Mouse (Mus musculus) Patski (cell line): Measurements from ENCODE around the gene Npy4r. TPM values are rescaled to one million over a fixed set of nuclear protein-coding genes. Genes with fewer than 3 reads are reported as not detected.

ENCODE experiments used
- ATAC-seq: fragments of 100-300 bp; one replicate; pipeline ENCODE4 v1.8.0; 2021
- CTCF ChIA-PET: fragments of 350-600 bp; sonication (Branson Sonifier 250); formaldehyde crosslinking; loops from one replicate; lab custom pipeline; 2022; ENCODE audit warnings: inconsistent platforms; lab: Charles Lee
- POLR2A ChIA-PET: fragments of 350-600 bp; sonication (Branson Sonifier 250); formaldehyde crosslinking; loops from one replicate; lab custom pipeline; 2022; ENCODE audit warnings: antibody characterized with exemption, inconsistent platforms; lab: Charles Lee
- DNase-seq: peaks from one replicate; pipeline ENCODE4 v3.0.0-alpha.2; 2011; ENCODE audit warnings: low read depth, low spot score
- H3K27me3 ChIP-seq: fragments of 371-371 bp; one replicate; pipeline ENCODE4 v1.5.1; 2021
- CTCF ChIP-seq: fragments of 100-300 bp; IDR thresholded peaks from one replicate; pipeline ENCODE4 v1.5.1; 2021
- in situ Hi-C: fragments of 300-500 bp; cut with MboI; formaldehyde crosslinking; loops from 3 replicates; pipeline ENCODE4 v1.11.1; 2018; ENCODE audit warnings: low pct_unique_long_range_greater_than_20kb, mixed read lengths
- polyA plus RNA-seq: library from polyadenylated mRNA; unstranded; gene quantifications from one replicate; pipeline ENCODE4 v1.2.3, GENCODE M21; 2021

Gene Npy4r
- polyA plus RNA-seq, 1 experiment from 2014 or later = 0.08 TPM

DNA sequence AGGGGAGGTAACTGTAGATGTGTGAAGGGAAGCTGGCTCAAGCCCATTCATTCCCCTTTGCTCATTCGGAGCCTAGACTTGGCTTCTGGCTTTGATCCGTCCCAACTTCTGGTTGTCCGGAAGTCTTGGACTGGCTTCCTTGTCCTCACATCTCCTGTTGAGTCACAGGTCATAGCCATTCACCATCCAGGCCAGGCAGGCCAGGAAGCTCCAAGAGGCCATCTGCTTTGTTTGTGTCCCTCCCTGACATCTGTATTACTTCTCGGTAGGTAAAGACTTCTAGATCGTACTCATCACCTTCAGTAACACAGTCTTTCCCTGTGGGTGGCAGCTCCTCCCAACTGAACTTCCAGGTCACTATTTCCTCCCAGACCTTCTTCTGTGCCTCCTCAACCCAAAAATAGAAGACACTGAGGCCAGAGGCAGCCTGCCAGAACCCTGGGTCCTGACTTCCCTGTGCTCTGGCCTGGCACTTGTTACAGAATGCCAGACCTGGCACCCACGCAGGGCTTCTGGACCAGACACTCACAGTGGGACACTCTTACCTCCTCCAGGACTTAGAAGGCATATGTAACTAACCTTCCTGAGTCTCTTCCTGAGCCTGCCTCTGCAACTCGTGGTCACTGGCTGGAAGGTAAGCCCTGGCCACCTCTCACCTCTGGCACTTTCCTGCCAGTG, 33.1 kb downstream of the Npy4r start:
- DNase-seq (no peak), ATAC-seq (no peak)
- peaks cover 8% of the 10 kb centered on the region for H3K27me3 ChIP-seq
- POLR2A ChIA-PET = no interaction called here
- in situ Hi-C loops = no loop called here
- no peak for TF ChIP-seq CTCF
- CTCF ChIA-PET = no interaction called here

DNA sequence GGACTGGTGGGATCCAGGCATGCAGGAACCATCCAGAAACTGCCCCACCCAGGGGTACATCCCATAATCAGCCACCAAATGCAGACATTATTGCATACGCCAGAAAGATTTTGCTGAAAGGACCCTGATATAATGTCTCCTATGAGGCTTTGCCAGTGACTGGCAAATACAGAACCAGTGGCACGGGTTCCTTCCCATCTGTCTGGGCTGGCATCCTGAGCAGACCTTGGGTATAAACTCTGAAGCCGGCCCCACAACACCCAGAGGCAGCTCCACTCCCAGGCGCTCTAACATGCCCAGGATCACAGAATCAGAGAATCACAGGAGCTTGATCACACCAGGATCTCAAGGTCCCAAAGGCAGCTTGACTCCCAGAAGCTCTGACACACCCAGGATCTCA, 38.0 kb downstream of the Npy4r start:
- CTCF ChIA-PET = no interaction called here
- H3K27me3 ChIP-seq = peaks cover 13% of the 10 kb centered on the region
- POLR2A ChIA-PET = no interaction called here
- in situ Hi-C loops = no loop called here
- TF ChIP-seq CTCF = no peak
- ATAC-seq (no peak), DNase-seq (no peak)

DNA sequence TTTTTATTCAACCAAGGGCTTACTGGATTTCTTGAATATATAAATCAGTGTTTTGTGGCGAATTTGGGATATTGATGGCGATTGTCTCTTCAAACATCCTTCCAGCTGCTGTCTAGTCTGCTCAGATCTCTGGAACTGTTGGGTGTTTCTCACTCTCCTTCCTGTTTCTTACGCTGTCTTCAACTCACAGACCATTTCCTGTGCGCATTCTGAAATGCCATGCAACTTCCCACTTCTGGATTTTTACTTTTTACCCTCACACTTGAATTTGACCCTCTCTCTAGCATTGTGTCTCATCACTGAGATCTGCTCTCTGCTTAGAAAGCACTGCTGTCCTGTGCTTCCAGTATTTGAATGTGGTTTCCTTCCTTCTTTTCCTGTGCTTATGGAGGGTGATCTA, 44.7 kb downstream of the Npy4r start:
- TF ChIP-seq CTCF = no peak
- ATAC-seq = no peak

DNA sequence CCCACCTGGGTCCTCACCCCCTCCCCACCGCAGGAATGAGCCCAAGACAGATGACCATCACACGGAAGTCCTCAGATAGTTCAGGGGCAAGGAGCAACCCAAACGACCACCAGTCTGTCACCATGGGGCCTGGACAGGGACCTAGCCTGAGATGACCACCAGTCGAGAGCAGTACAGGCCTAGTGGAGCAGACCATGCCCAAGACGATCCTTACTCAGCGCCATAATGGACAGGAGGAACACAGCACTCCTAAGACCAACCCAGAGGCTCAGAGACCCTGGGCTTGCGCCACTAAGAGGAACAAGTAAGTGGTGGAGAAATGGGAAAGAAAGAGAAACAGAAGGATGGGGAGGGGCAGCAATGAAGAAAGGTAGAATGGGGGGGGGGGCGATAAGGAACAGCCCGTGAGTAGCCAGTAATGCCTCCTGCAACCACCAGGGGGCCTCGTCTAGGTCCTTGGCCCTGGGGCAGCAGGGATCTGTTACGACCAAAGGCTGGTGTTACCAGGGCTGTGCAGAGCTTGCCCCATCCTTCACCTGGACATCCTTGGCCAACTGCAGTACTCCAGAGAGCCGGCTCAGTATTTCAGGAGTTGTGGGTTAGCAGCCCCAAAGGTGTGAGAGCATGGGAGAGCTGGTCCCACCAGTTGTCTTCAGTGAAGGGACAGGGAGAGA, 45.8 kb downstream of the Npy4r start:
- ATAC-seq (no peak), DNase-seq (no peak)
- ChIA-PET CTCF (interaction anchor here (0.7 to 7.0 kb wide), 2 partner anchors 23 to 47 kb away, joined by 3 to 66 read pairs; partner anchors contain the start of gene Anxa8), POLR2A (no interaction called here)
- H3K27me3 ChIP-seq = peaks cover 5% of the 10 kb centered on the region
- peak; percentile 59 for TF ChIP-seq CTCF
- in situ Hi-C loops = loop anchor here (10.0 kb wide), 2 partner anchors 142 to 258 kb away; no protein-coding TSS in a partner anchor

More for the DNA sequence above, 44.7 kb downstream of the Npy4r start:
- ChIA-PET CTCF (interaction anchor here (0.7 to 7.0 kb wide), 2 partner anchors 24 to 46 kb away, joined by 3 to 66 read pairs; partner anchors contain the start of gene Anxa8), POLR2A (no interaction called here)
- in situ Hi-C loops = loop anchor here (10.0 kb wide), 2 partner anchors 143 to 257 kb away; no protein-coding TSS in a partner anchor
- no peak for DNase-seq
- H3K27me3 ChIP-seq = peaks cover 8% of the 10 kb centered on the region

DNA sequence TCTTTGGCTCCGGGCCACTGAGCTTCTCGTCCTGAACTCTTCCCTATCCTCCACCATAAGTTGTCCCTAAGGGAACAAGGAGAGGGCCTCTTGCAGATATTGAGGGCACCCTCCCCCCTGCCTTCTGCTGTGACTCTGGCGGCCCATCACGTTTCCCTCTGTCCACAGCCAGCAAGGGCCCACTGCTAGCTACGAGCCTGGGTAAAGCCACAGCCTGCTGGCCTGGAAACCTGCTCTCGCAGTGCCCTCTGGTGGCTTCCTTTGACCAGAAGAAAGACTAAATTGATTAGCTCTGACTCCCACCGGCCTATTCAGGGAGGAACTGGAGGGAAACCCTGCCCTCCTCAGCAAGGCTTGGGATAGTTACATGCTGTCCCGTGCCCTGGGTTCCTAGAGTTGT, 47.4 kb downstream of the Npy4r start:
- in situ Hi-C loops = loop anchor here (10.0 kb wide), 2 partner anchors 140 to 260 kb away; no protein-coding TSS in a partner anchor
- no peaks in the 10 kb centered on the region for H3K27me3 ChIP-seq
- peak; percentile 71 for TF ChIP-seq CTCF
- ChIA-PET POLR2A (interaction anchor here (1.0 kb wide), 1 partner anchor 24 kb away, joined by 3 read pairs; no protein-coding TSS in a partner anchor), CTCF (interaction anchor here (0.9 to 7.0 kb wide), 7 partner anchors 11 to 130 kb away, joined by 3 to 66 read pairs (median 4); partner anchors contain the start of gene Anxa8)
- peak; percentile 54 for ATAC-seq
- DNase-seq = no peak

DNA sequence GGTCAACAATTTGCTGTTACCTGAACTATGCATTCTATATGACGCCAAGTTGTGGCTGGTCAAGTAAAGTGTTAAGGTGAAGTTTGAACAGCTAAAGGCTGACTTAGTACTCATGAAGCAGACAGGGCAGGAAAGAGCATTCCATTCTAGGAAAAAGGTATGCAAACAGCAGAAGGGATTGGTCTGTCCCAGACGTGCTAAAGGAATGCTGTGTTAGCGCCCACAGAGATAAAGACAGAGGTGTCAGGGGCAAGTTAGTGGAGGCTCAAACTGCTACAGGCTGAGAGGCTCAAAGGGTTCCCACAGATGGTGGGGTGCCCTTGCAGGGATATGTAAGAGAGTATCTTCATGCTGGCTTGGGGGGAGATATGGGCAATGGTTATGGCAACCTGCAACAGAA, 48.4 kb downstream of the Npy4r start:
- ChIA-PET CTCF (interaction anchor here (1.1 to 7.0 kb wide), 4 partner anchors 11 to 131 kb away, joined by 3 to 66 read pairs (median 5); partner anchors contain the start of gene Anxa8), POLR2A (interaction anchor here (1.0 kb wide), 1 partner anchor 23 kb away, joined by 3 read pairs; no protein-coding TSS in a partner anchor)
- no peaks in the 10 kb centered on the region for H3K27me3 ChIP-seq
- ATAC-seq = no peak
- in situ Hi-C loops = loop anchor here (10.0 kb wide), 2 partner anchors 139 to 261 kb away; no protein-coding TSS in a partner anchor
- no peak for DNase-seq
- TF ChIP-seq CTCF = no peak

DNA sequence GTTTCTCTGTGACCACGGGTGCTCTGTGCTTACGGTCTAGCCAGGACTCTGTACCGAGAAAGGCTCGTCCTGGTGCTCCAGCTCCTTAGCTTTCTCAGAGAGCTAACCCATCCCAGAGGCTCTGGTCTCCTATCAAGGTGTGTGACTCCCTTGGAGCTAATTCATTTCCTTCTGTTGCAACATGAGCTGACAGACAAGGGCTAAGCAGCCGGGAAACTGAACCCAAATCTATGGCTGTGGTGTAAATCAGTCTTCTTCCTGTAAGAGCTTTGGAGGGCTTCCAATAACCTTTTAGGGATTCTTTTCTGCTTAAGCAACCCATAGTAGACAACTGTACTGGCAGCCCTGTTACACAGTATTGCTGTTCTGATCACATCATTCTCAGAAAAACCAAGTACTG, 49.7 kb downstream of the Npy4r start, which contains the start of gene A630023A22Rik:
Gene A630023A22Rik, minus strand, starts transcription at position 154 of the 400 bp plus-strand sequence.
- H3K27me3 ChIP-seq = no peaks in the 10 kb centered on the region
- in situ Hi-C loops = loop anchor here (10.0 kb wide), 2 partner anchors 138 to 262 kb away; no protein-coding TSS in a partner anchor
- ATAC-seq (no peak), DNase-seq (no peak)
- no peak for TF ChIP-seq CTCF
- POLR2A ChIA-PET = interaction anchor here (0.6 kb wide), 1 partner anchor 266 kb away, joined by 8 read pairs; no protein-coding TSS in a partner anchor
- CTCF ChIA-PET = interaction anchor here (1.6 to 7.0 kb wide), 2 partner anchors 12 to 19 kb away, joined by 6 to 66 read pairs; partner anchors contain the start of gene Anxa8

DNA sequence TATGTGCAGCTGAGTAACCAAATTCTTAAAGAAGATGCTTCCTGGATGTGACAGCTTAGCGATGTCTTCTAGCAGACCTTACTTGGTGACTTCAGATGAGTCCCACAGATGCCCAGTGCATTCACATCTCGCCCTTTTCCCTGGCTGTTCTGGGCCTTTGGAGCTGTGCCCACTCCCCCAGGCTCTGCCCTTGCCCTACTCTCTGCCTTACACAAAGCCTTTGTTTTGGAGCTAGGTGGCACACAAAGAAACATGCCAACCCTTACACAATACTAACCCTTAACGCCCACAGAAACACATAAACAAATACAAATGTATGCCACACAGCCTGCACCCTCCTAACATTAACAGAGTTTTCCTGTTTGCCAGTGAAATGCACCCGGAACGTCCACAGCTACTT, 56.1 kb downstream of the Npy4r start:
- in situ Hi-C loops = loop anchor here (25.0 kb wide), 1 partner anchor 466 kb away; no protein-coding TSS in a partner anchor
- no peak for ATAC-seq
- no peak for DNase-seq
- POLR2A ChIA-PET = no interaction called here
- H3K27me3 ChIP-seq = no peaks in the 10 kb centered on the region
- no peak for TF ChIP-seq CTCF
- CTCF ChIA-PET = no interaction called here

Other genes starting within 250 kb of the Npy4r start
- gene Gdf10, start 228.9 kb downstream of the Npy4r start, polyA plus RNA-seq = not detected
- gene Gdf2, start 211.4 kb downstream of the Npy4r start, polyA plus RNA-seq = not detected
- gene Rbp3, start 198.5 kb downstream of the Npy4r start, polyA plus RNA-seq = not detected
- 0.01 TPM for gene Zfp488, start 173.7 kb downstream of the Npy4r start, polyA plus RNA-seq
- not detected for gene Gm30083, start 137.3 kb downstream of the Npy4r start, polyA plus RNA-seq
- gene Gm5460, start 135.7 kb downstream of the Npy4r start, polyA plus RNA-seq = not detected
- 0.28 TPM for gene Antxrl, start 99.8 kb downstream of the Npy4r start, polyA plus RNA-seq
- gene Anxa8, start 66.5 kb downstream of the Npy4r start, polyA plus RNA-seq = 4.5 TPM
- gene A630023A22Rik, start 49.7 kb downstream of the Npy4r start, polyA plus RNA-seq = 1.1 TPM
- gene Gprin2, start 49.2 kb upstream of the Npy4r start, polyA plus RNA-seq = 0.33 TPM
- gene Syt15, start 67.1 kb upstream of the Npy4r start, polyA plus RNA-seq = 0.03 TPM
- 7.0 TPM for gene Shld2, start 158.0 kb upstream of the Npy4r start, polyA plus RNA-seq
- gene Glud1, start 158.2 kb upstream of the Npy4r start, polyA plus RNA-seq = 263 TPM
- not detected for gene Fam25c, start 202.9 kb upstream of the Npy4r start, polyA plus RNA-seq
- not detected for gene Sncg, start 222.3 kb upstream of the Npy4r start, polyA plus RNA-seq
- gene Mmrn2, start 223.0 kb upstream of the Npy4r start, polyA plus RNA-seq = 0.04 TPM